Comparison of ENCODE assay signal across 30 mouse cellular contexts in the genomic region with DNA sequence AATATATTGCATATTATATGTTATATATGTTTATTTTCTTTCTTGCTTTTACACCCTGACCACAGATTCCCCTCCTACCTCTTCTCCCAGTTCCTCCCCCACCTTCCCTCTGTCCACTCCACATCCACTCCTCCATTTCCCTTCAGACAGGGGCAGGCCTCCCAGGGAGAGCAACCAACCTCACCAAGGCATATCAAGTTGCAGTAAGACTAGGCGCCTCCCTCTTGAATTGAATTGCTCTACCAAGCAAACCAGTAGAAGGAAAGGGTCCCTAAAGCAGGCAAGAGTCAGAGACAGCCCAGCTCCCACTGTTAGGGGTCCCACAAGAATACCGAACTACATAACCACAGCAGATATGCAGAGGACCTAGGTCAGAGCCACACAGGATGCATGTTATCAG. TPM values are rescaled to one million over a fixed set of nuclear protein-coding genes. Genes with fewer than 3 reads are reported as not detected.
A peak's percentile ranks its signal among the peaks of the same experiment; 100 is the strongest.
DNase-seq lines count a peak whose midpoint lies in the region; ATAC-seq and TF ChIP-seq lines count a peak whose summit lies in the region.
"Had no signal": no experiment of that assay in that cellular context is flagged by ENCODE, and none has a peak within 500 bp of the region (broad histone marks: within the 10 kb centered on the region; RNA-seq: fewer than 3 reads in every experiment).

No protein-coding gene starts in this region.

- H3K4me3 ChIP-seq in kidney, embryonic 15.5 days (replicated peaks): no peak overlapping the region
- no peak overlapping the region for H3K4me3 ChIP-seq in kidney, adult 2 months (ENCODE audit: insufficient read depth, low read depth, low read length)
- peak overlapping the region in 1 of 2 experiments; percentile 39; a peak in 1 of 4 replicates for H3K4me3 ChIP-seq in ES-E14 (ENCODE audit: insufficient read depth in 1 of 2, low read depth in 1 of 2, low read length in 2 of 2, poor library complexity in 1 of 2, severe bottlenecking in 1 of 2)
- peak overlapping the region; percentile 49 for H3K4me3 ChIP-seq in brown adipose tissue, adult 24 weeks (ENCODE audit: insufficient read depth, low read depth, low read length)
- no peak overlapping the region for H3K4me3 ChIP-seq in liver, embryonic 16.5 days (ENCODE audit: low read depth, low read length)
- H3K4me3 ChIP-seq: embryonic facial prominence, embryonic 12.5 days; erythroblast, embryonic 14.5 days; forebrain, embryonic 13.5 days; heart, adult 2 months; heart, embryonic 15.5 days; layer of hippocampus, adult 2 months; limb, embryonic 15.5 days; megakaryocyte, embryonic 14.5 days; midbrain, embryonic 15.5 days; stomach, embryonic 15.5 days had no signal

- no peak overlapping the region for H3K9ac ChIP-seq in kidney, embryonic 15.5 days
- H3K9ac ChIP-seq in ES-E14 (ENCODE audit: insufficient read depth, low read depth, low read length, poor library complexity, severe bottlenecking): no peak overlapping the region
- no peak overlapping the region for H3K9ac ChIP-seq in liver, embryonic 16.5 days (ENCODE audit: low read depth, low read length)
- H3K9ac ChIP-seq: embryonic facial prominence, embryonic 12.5 days; forebrain, embryonic 13.5 days; heart, embryonic 15.5 days; limb, embryonic 15.5 days; midbrain, embryonic 15.5 days; stomach, embryonic 15.5 days had no signal

- no peak for TF ChIP-seq POLR2A in kidney, adult 2 months (IDR thresholded peaks at IDR 0.05; ENCODE audit: low read depth, low read length)

- no peak for TF ChIP-seq CTCF in kidney, adult 2 months (conservative IDR thresholded peaks at IDR 0.05; ENCODE audit: insufficient read depth, insufficient read length, low read depth, low read length)

- in situ Hi-C loops in ES-E14 (cut with MboI; ENCODE audit: low sequenced_read_pairs in 2 of 2, unreplicated experiment in 2 of 2): no loop called here

- H3K36me3 ChIP-seq in kidney, embryonic 15.5 days: no peaks in the 10 kb centered on the region
- no peaks in the 10 kb centered on the region for H3K36me3 ChIP-seq in kidney, adult 2 months (ENCODE audit: control insufficient read depth, insufficient read depth, low read length)
- H3K36me3 ChIP-seq in ES-E14 (ENCODE audit: control insufficient read depth, insufficient read depth, low read length, poor library complexity, severe bottlenecking): peaks cover 11% of the 10 kb centered on the region
- H3K36me3 ChIP-seq in liver, embryonic 16.5 days (ENCODE audit: control insufficient read depth, insufficient read depth): no peaks in the 10 kb centered on the region
- H3K36me3 ChIP-seq: embryonic facial prominence, embryonic 12.5 days; heart, embryonic 15.5 days; limb, embryonic 15.5 days; midbrain, embryonic 15.5 days; stomach, embryonic 15.5 days had no signal

- DNase-seq in kidney, adult 2 months: no peak
- no peak for DNase-seq in ES-E14 (ENCODE audit: low read depth, low spot score)
- no peak for DNase-seq in urinary bladder, postnatal 14 days (ENCODE audit: low spot score)
- DNase-seq in layer of hippocampus, adult 9-11 months: no peak
- DNase-seq: adrenal gland, postnatal 25 days; cerebellum, adult 2 months; cerebellum, postnatal 36 days; gastrocnemius, postnatal 10 days; heart, adult 2 months; lung, postnatal 10 days; right cerebral cortex, postnatal 14 days; thymus, adult 18-20 months had no signal

- H3K9me3 ChIP-seq in kidney, embryonic 15.5 days (replicated peaks): no peaks in the 10 kb centered on the region
- no peaks in the 10 kb centered on the region for H3K9me3 ChIP-seq in ES-E14 (ENCODE audit: control insufficient read depth, insufficient read depth, low read depth, low read length)
- no peaks in the 10 kb centered on the region for H3K9me3 ChIP-seq in liver, embryonic 16.5 days (replicated peaks; ENCODE audit: control insufficient read depth, low read length)
- H3K9me3 ChIP-seq: embryonic facial prominence, embryonic 12.5 days; forebrain, embryonic 13.5 days; heart, embryonic 15.5 days; limb, embryonic 15.5 days; midbrain, embryonic 15.5 days; stomach, embryonic 15.5 days had no signal

- peaks cover 40% of the 10 kb centered on the region for H3K27me3 ChIP-seq in kidney, embryonic 15.5 days
- H3K27me3 ChIP-seq in kidney, adult 2 months (replicated peaks; ENCODE audit: control insufficient read depth, insufficient read depth, low read length): peaks cover 3% of the 10 kb centered on the region
- peaks cover 45% of the 10 kb centered on the region for H3K27me3 ChIP-seq in liver, embryonic 16.5 days (ENCODE audit: control insufficient read depth, insufficient read depth, low read depth, low read length)

- 16% methylated on average over 2 of the region's 2 CpGs for WGBS in kidney, embryonic 15.5 days
- WGBS in kidney, adult 2 months: 46% methylated on average over 2 of the region's 2 CpGs
- WGBS in liver, embryonic 16.5 days (ENCODE audit: insufficient replicate concordance): 36% methylated on average over 2 of the region's 2 CpGs

- peak overlapping the region; percentile 27; the same call in 1 of the 2 replicates for H3K4me2 ChIP-seq in kidney, embryonic 15.5 days
- peak overlapping the region; percentile 10; the same call in 1 of the 2 replicates for H3K4me2 ChIP-seq in liver, embryonic 16.5 days (ENCODE audit: low read depth, low read length)
- H3K4me2 ChIP-seq: embryonic facial prominence, embryonic 12.5 days; heart, embryonic 15.5 days; limb, embryonic 15.5 days; midbrain, embryonic 15.5 days; stomach, embryonic 15.5 days had no signal

- peaks cover 73% of the 10 kb centered on the region for H3K4me1 ChIP-seq in kidney, embryonic 15.5 days
- H3K4me1 ChIP-seq in kidney, adult 2 months (ENCODE audit: control insufficient read depth, insufficient read depth, low read length): no peaks in the 10 kb centered on the region
- peaks cover 20 to 29% of the 10 kb centered on the region in 2 experiments for H3K4me1 ChIP-seq in ES-E14 (ENCODE audit: control insufficient read depth in 2 of 2, insufficient read depth in 2 of 2, low read length in 2 of 2, poor library complexity in 1 of 2)
- peaks cover 23% of the 10 kb centered on the region for H3K4me1 ChIP-seq in brown adipose tissue, adult 24 weeks (ENCODE audit: control insufficient read depth, insufficient read depth, insufficient read length, low read length)
- H3K4me1 ChIP-seq in liver, embryonic 16.5 days (ENCODE audit: control insufficient read depth, low read depth, low read length): peaks cover 3% of the 10 kb centered on the region

- peak overlapping the region; percentile 75 for H3K27ac ChIP-seq in kidney, embryonic 15.5 days
- H3K27ac ChIP-seq in kidney, adult 2 months (ENCODE audit: insufficient read depth, low read depth, low read length): no peak overlapping the region
- peak overlapping the region; percentile 55; the same call in 1 of the 2 replicates for H3K27ac ChIP-seq in ES-E14 (ENCODE audit: insufficient read depth, low read depth, low read length, poor library complexity, severe bottlenecking)
- H3K27ac ChIP-seq in brown adipose tissue, adult 24 weeks (replicated peaks; ENCODE audit: low read depth, low read length): peak overlapping the region; percentile 90
- H3K27ac ChIP-seq in liver, embryonic 16.5 days (ENCODE audit: low read length): no peak overlapping the region
- H3K27ac ChIP-seq: embryonic facial prominence, embryonic 12.5 days; forebrain, embryonic 13.5 days; heart, adult 2 months; heart, embryonic 15.5 days; hindbrain, postnatal 0 days; limb, embryonic 15.5 days; midbrain, embryonic 15.5 days; stomach, embryonic 15.5 days had no signal

- ATAC-seq in kidney, embryonic 15.5 days (replicated peaks; ENCODE audit: low FRiP score): peak; percentile 45; the same call in 1 of the 2 replicates
- ATAC-seq in liver, embryonic 16.5 days (ENCODE audit: low read depth): no peak
- ATAC-seq: forebrain, embryonic 13.5 days; hindbrain, postnatal 0 days; midbrain, embryonic 15.5 days had no signal

TF ChIP-seq in ES-E14, 5 proteins besides CTCF, POLR2A, EP300 and RAD21 (continues in another document):
- TF ChIP-seq ZNF384 (IDR thresholded peaks at IDR 0.05; ENCODE audit: low read depth, low read length): no peak
- TF ChIP-seq HCFC1 (IDR thresholded peaks at IDR 0.05; ENCODE audit: borderline replicate concordance, insufficient read depth, low read length): no peak
- TF ChIP-seq CHD2 (IDR thresholded peaks at IDR 0.05; ENCODE audit: low read depth, low read length): no peak

RNA-seq across cellular contexts. Expression of gene Pltp, which starts 1.6 kb away (rescaled TPM):
- 35.6 and 38.7 TPM in 2 replicates for polyA plus RNA-seq in kidney, embryonic 15.5 days (2015; fragmentation: Nextera tagmentation; extraction: Ambion mirVana)
- 39.6 and 41.5 TPM in 2 replicates for polyA plus RNA-seq in kidney, adult 2 months (2012; rRNA removed)
- total RNA-seq in ES-E14 (2012; rRNA removed): 56.1 and 117 TPM in 2 replicates
- 59.0 and 82.5 TPM in 2 replicates for polyA plus RNA-seq in brown adipose tissue, adult 24 weeks (2012; ENCODE audit: insufficient read depth, insufficient read length, missing spikeins)
- 23.1 and 27.4 TPM in 2 replicates for polyA plus RNA-seq in liver, embryonic 16.5 days (2015; fragmentation: Nextera tagmentation; extraction: Ambion mirVana)

RNA-seq across cellular contexts. Expression of gene Pcif1, which starts 19.9 kb away (rescaled TPM):
- polyA plus RNA-seq in kidney, embryonic 15.5 days (2015; fragmentation: Nextera tagmentation; extraction: Ambion mirVana): 73.1 and 81.1 TPM in 2 replicates
- polyA plus RNA-seq in kidney, adult 2 months (2012; rRNA removed): 37.2 and 43.1 TPM in 2 replicates
- 30.4 and 39.5 TPM in 2 replicates for total RNA-seq in ES-E14 (2012; rRNA removed)
- 21.6 and 25.6 TPM in 2 replicates for polyA plus RNA-seq in brown adipose tissue, adult 24 weeks (2012; ENCODE audit: insufficient read depth, insufficient read length, missing spikeins)
- 36.8 and 38.2 TPM in 2 replicates for polyA plus RNA-seq in liver, embryonic 16.5 days (2015; fragmentation: Nextera tagmentation; extraction: Ambion mirVana)

RNA-seq across cellular contexts. Expression of gene Neurl2, which starts 25.9 kb away (rescaled TPM):
- polyA plus RNA-seq in kidney, embryonic 15.5 days (2015; fragmentation: Nextera tagmentation; extraction: Ambion mirVana): 7.0 and 8.9 TPM in 2 replicates
- 3.7 and 4.7 TPM in 2 replicates for polyA plus RNA-seq in kidney, adult 2 months (2012; rRNA removed)
- 3.6 TPM in 2 replicates for total RNA-seq in ES-E14 (2012; rRNA removed)
- polyA plus RNA-seq in brown adipose tissue, adult 24 weeks (2012; ENCODE audit: insufficient read depth, insufficient read length, missing spikeins): 1.1 and 4.1 TPM in 2 replicates
- polyA plus RNA-seq in liver, embryonic 16.5 days (2015; fragmentation: Nextera tagmentation; extraction: Ambion mirVana): 1.7 and 2.5 TPM in 2 replicates
- total RNA-seq: hematopoietic stem cell, adult 5-6 weeks had no signal

RNA-seq across cellular contexts. Expression of gene Ctsa, which starts 26.5 kb away (rescaled TPM):
- 160 and 170 TPM in 2 replicates for polyA plus RNA-seq in kidney, embryonic 15.5 days (2015; fragmentation: Nextera tagmentation; extraction: Ambion mirVana)
- 504 and 687 TPM in 2 replicates for polyA plus RNA-seq in kidney, adult 2 months (2012; rRNA removed)
- 103 and 216 TPM in 2 replicates for total RNA-seq in ES-E14 (2012; rRNA removed)
- polyA plus RNA-seq in brown adipose tissue, adult 24 weeks (2012; ENCODE audit: insufficient read depth, insufficient read length, missing spikeins): 44.9 and 55.0 TPM in 2 replicates
- 90.7 and 92.5 TPM in 2 replicates for polyA plus RNA-seq in liver, embryonic 16.5 days (2015; fragmentation: Nextera tagmentation; extraction: Ambion mirVana)

RNA-seq across cellular contexts. Expression of gene Spata25, which starts 30.8 kb away (rescaled TPM):
- polyA plus RNA-seq in kidney, embryonic 15.5 days (2015; fragmentation: Nextera tagmentation; extraction: Ambion mirVana): 0.21 TPM in 1 of 2 replicates, not detected in the other
- 0.20 TPM in 1 of 2 replicates, not detected in the other for polyA plus RNA-seq in kidney, adult 2 months (2012; rRNA removed)
- total RNA-seq in ES-E14 (2012; rRNA removed): 0.95 and 1.1 TPM in 2 replicates
- not detected in 2 replicates for polyA plus RNA-seq in brown adipose tissue, adult 24 weeks (2012; ENCODE audit: insufficient read depth, insufficient read length, missing spikeins)
- polyA plus RNA-seq in liver, embryonic 16.5 days (2015; fragmentation: Nextera tagmentation; extraction: Ambion mirVana): not detected in 2 replicates
- total RNA-seq: adrenal gland, postnatal 25 days; hematopoietic stem cell, adult 5-6 weeks; hindbrain, postnatal 0 days; neutrophil, adult 5-6 weeks had no signal
- polyA plus RNA-seq: C2C12; erythroblast, embryonic 14.5 days; forebrain, embryonic 13.5 days; frontal cortex, adult 2 months; heart, embryonic 15.5 days; hindbrain, postnatal 0 days; limb, embryonic 15.5 days; midbrain, embryonic 15.5 days; stomach, embryonic 15.5 days; urinary bladder, adult 2 months had no signal

Comparison
In these comparisons a context has a peak if more than half of its experiments do, and no peak if none do; other contexts are left out.
1. H3K27ac ChIP-seq: peak in kidney, embryonic 15.5 days (single experiment), ES-E14 (single experiment) and brown adipose tissue, adult 24 weeks (single experiment); none in kidney, adult 2 months (single experiment) and liver, embryonic 16.5 days (single experiment).